Mouse (Mus musculus) retina, postnatal 1 day (tissue): ENCODE measurements around the gene Nav2.

ENCODE experiments used
- DNase-seq: peaks from one replicate; pipeline ENCODE4 v3.0.0-alpha.2; 2012

The Nav2 gene

DNA sequence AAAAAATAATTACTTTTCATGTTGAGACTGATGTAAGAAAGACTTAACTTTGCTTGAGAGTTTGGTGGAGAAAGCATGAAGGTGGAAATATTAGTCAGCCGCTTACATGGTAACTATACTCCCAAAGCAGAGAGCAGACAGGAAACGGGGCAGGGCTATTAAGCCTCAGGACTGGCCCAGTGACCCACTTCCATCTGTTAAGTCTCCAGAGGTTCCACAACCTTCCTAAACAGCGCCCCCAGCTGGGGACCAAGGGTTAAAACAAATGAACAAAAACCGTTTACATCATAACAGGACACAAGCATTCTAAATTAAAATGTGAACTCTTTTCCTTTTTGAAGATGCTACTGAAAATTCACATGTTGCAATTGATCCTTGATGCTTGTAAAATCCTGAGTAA lies 29.7 kb downstream of the Nav2 start:
- DNase-seq: peak; percentile 84

DNA sequence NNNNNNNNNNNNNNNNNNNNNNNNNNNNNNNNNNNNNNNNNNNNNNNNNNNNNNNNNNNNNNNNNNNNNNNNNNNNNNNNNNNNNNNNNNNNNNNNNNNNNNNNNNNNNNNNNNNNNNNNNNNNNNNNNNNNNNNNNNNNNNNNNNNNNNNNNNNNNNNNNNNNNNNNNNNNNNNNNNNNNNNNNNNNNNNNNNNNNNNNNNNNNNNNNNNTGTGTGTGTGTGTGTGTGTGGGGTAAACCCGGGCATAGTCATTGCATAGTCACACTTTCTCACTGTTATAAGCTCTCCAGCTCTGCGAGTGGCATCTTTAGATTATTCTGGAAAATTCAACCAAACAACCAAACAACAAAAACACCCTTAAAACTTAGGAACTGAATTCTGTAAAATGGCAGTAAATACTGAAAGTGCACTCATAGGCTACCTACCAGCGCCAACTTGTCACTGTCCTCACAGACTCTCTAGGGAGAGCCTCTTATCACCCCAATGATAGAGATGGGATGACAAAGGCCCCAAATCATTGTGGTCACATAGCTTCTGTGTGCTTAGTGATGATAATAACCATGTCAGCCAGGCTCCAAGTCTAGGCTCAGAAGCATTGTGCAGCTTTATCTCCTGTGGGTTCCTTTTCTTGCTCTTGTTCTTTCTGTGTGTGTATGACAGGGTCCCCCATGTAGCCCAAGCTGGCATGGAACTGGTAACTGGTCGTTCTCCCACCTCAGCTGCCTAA lies 40.0 kb downstream of the Nav2 start:
- DNase-seq: no peak

DNA sequence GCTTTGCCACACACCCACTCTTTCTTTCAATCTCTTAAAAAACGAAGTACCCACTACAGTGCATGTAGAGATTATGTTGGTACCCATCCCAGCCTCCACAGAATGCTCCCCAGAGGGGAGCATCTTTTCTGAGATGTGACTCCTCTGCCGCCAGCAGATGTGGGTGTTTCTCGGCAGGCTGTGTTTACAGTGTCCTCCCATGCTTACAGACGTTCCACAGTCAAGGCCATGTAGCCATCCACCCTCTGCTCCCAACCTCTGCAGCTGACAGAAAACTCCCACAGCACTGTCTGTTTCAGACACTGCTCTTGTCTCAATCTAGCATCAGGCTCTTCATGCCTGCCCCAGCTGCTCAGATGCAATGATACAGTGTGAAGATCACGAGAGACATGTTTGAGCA lies 46.0 kb downstream of the Nav2 start:
- no peak for DNase-seq

DNA sequence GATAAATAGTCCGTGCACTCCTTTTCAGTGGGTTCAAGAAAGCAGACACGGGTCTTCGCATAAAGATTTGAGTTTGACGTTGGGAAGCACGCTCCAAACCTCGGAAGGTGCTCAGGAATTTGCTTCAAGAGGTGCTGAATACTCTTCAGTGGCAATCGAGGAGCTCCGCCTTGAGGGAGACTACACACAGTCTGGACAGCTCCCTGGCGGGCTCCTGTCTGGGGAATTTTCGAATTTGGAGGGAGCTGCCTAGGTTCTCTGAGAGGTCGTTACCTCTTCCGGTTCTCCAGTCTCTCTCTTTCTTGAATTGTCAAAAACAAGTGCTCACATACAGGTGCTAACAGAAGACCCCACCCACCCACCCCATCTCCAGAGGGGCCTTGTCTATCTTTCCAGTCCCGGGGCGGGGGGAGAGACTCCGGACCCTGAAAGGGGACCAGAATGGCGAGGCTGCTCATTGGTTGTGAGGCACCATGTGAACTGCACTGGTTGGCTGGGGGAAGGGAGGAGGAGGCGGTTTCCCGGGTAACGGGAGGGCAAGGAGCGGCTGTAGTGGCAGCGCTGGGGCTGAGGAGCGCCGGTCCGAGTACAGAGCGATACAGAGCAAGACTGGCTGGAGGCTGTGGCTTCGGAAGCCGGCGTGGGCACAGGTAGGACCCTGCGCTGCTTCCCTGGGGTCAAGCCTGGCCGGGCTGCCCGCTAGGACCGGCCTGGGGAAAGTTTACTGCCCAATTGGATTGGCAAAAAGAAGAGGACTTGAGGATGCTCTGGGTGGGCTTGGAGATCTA lies 50.2 kb downstream of the Nav2 start:
- peak; percentile 95 for DNase-seq

DNA sequence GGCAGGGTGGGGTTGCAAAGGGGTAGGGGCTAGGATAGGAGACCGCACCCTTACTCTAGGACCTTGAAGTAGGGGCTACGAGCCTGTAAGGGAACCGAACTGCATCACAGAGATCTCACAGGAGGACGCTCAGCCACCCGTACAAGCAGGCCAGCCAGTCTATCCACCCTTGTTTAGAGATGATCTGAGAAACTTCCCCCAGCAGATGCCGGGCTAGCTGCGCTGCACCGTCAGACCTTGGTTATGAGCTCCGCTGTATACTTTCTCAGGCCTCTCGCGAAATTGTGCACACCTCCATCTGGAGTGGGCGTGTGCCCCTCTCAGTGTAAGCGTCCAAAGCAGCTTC lies 50.8 kb downstream of the Nav2 start:
- peak; percentile 42 for DNase-seq

DNA sequence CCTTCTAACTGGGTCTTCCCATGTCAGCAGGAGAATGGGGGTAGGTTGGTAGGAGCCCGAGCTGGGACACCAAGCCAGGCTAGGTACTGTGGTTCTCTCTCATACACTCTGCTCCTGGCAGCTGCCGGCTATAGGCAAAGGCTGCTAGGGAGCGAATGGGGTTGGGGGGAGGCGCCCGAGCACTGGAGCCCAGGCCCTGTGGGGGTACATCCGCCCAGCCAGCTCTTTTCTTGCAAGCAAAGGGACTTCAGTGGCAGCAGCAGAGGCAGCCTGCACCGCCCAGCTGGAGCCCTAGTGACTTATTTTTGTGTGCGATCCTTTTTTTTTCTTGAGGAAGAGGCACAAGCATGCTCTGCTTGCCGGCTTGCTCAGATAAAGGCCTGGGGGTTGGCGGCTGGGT lies 51.6 kb downstream of the Nav2 start:
- DNase-seq: peak; percentile 51

GRCm38 (mm10) chr7:48961501-48961900 lies 53.0 kb downstream of the Nav2 start:
- peak; percentile 51 for DNase-seq

DNA sequence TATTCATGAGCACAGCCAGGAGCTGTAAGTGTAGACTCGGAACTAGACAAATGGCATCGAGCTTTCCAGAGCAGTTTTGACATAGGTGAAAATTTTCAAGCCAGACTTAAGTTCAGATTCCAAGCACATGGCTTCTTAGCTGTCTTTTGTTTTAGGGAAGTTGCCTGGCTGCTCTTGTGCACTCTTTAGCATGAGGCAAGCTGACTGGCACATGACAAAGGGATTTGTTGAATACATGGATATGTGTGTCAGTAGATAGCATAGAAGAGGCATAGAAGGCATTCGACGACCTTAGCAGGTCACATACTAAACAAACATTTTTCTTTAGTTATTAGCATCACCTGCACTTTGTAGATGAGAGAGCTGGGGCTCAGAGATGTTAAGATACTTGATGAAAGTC lies 53.4 kb downstream of the Nav2 start:
- no peak for DNase-seq

GRCm38 (mm10) chr7:48963112-48963511 lies 54.6 kb downstream of the Nav2 start:
- DNase-seq: peak; percentile 55

DNA sequence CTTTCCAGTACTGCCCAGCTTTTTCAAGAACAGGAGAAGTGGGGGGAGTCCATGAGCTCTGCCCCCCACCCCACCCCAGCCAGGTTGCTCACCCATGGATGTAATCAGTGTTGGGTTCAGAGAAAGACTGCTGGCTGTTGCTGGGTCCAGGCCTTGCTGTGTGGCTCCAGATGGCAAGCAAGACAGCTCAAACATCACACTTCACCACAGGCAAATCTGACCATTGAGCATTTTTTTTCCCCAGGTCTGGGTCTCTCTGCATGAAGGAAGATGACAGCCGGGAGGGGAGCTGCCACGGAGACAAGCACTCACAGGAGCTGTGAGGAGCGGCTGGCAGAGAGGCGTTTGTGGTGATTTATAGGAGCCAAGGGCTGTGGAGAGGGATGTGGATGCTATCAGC lies 55.0 kb downstream of the Nav2 start:
- peak; percentile 28 for DNase-seq

- no peak for DNase-seq
Observed at GRCm38 (mm10) chr7:48965796-48966512, 57.4 kb downstream of the Nav2 start.

- DNase-seq: no peak
Observed at GRCm38 (mm10) chr7:48981013-48981412, 72.5 kb downstream of the Nav2 start.

- no peak for DNase-seq
Observed at GRCm38 (mm10) chr7:48981814-48982213, 73.3 kb downstream of the Nav2 start.

- DNase-seq: no peak
Observed at GRCm38 (mm10) chr7:48982573-48982972, 74.1 kb downstream of the Nav2 start.

- DNase-seq: peak; percentile 23
Observed at GRCm38 (mm10) chr7:48991911-48992552, 83.5 kb downstream of the Nav2 start.

GRCm38 (mm10) chr7:48995171-48995570 lies 86.7 kb downstream of the Nav2 start:
- DNase-seq: peak; percentile 30

DNA sequence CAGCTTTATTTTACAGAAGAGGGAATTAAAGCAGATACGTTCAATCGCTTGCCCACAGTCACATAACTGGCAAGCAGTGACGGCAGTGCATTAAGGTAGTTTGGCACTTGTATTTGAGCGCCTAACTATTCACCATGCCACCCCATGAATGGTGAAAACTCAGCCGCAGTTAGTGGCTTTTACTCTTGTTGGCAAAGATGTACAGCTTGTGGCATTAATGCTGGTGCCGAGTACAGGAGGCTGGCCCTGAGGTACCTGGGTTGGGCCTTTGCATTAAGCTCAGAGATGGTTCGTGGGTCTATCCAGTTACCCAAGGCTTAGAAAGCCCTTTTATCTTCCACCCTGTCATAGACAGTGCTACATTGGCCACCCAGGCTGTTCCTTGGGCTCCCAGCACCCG lies 87.2 kb downstream of the Nav2 start:
- no peak for DNase-seq

DNA sequence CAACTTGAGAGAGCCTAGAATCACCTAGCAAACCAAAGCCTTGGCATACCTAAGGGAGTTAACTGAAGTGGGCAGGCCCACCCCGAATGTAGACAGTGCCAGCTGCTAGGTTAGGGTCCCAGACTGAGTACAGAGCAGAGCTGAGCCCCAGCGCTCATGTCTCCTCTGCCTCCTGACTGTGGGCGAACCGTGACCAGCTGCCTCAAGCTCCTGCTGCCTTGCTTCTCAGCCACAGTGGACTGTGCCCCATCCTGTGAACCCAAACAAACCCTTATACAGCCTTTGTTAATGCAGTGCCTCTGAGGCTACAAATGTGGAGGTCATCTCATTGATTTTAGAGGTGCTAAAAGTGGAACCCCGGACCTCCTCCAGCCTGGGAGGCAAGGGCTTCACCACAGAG lies 88.3 kb downstream of the Nav2 start:
- DNase-seq: no peak

DNA sequence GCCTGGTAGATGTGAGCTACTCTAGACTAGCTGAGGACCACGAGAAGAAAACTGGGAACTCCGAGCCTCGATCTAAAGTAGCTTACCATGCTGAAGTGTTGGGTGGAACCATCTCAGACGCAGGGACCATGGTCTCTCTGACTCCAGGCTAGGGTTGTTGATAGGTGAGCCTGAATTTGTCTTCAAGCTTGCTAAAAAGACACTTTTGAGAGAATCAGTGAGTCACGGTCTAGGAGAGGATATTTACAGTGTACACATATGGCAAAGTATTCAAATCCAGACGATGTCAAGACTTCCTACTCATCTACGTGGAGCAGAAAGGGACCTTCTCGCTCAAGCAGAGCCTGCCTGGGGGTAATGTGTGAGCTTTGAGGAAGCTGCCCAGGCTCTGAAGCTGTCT lies 89.6 kb downstream of the Nav2 start:
- no peak for DNase-seq

DNA sequence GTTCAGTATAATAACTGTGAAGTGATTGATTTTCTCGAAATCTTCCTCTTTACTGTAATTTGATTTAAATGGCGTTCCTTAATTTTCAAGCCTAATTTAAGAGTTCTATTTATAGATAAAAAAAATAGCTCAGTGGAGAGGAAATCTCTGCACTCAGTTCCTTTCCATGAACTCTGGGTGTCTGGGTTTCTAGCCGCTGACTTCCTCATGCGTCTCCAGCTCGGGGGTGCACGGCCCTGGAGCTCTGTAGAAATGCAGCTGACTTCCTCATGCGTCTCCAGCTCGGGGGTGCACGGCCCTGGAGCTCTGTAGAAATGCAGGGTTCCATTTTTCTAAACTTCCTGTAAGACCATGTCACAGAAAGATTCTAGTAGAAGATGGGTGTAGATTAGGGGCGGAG lies 90.1 kb downstream of the Nav2 start:
- DNase-seq: no peak

DNA sequence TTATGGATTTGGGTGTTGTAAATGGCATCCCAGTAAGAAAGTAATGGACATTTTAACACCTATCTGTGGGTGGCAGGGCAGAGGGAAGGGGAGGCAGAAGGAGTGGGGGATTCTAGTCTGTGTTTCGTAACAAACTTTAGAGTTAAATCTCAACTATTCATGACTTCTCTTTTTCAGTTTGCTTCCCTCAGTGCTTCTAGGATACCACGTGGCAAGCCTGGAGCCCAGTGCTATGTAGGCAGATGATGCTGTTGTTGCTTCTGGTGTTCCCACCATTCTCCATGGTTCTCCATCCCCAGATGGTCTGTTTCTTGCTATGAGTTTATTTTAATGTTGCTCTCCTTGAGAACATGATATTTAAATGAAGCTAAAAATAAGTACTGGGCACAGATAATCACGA lies 92.3 kb downstream of the Nav2 start:
- no peak for DNase-seq

GRCm38 (mm10) chr7:49004402-49004801 lies 95.9 kb downstream of the Nav2 start:
- no peak for DNase-seq

DNA sequence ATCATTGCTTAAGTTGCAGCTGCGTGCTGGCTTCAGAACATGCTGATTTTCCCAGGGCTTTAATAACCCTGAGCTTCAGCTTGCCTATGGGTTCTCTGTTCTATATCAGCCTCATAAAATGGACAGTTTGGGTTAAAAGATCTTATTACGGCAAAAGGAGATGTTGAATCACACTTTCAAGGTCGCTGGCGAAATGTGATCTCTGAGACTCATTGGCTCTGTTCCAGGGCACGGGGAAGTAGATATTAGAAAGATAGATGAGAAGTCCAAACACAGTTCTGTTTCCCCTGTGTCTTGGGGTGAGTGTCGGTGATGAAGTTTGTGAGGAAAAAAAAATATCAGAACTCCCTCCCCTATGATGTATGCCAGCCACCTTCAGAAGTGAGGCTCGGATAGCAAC lies 98.4 kb downstream of the Nav2 start:
- no peak for DNase-seq
